Mouse (Mus musculus): ENCODE measurements around the gene Pcdh19.
"Not testable (repeated sequence)": the region's sequence is repeated elsewhere in the genome, so short reads cannot be mapped to it uniquely, and the experiment has no call there.

The Pcdh19 gene

GRCm38 (mm10) chrX:133688840-133689239, at the start of gene Pcdh19:
Gene Pcdh19 (minus strand): TSS chrX:133688987.
- DNase-seq: no peak

- DNase-seq: no peak
These were observed 47.1 kb upstream of the Pcdh19 start for GRCm38 (mm10) chrX:133735871-133736270.

GRCm38 (mm10) chrX:133734984-133735383, 46.2 kb upstream of the Pcdh19 start:
- no peak for DNase-seq

- DNase-seq: no peak
These were observed 32.7 kb upstream of the Pcdh19 start for GRCm38 (mm10) chrX:133721517-133721916.

- no peak for DNase-seq
These were observed 21.8 kb upstream of the Pcdh19 start for GRCm38 (mm10) chrX:133710621-133711020.

- no peak for DNase-seq
These were observed 14.1 kb upstream of the Pcdh19 start for GRCm38 (mm10) chrX:133702902-133703301.

GRCm38 (mm10) chrX:133697871-133698270, 9.1 kb upstream of the Pcdh19 start:
- DNase-seq: not testable (repeated sequence)

- DNase-seq: no peak
These were observed 7.7 kb upstream of the Pcdh19 start for GRCm38 (mm10) chrX:133696461-133696860.

- no peak for DNase-seq
These were observed 4.4 kb upstream of the Pcdh19 start for GRCm38 (mm10) chrX:133693037-133693760.

GRCm38 (mm10) chrX:133692392-133692790, 3.6 kb upstream of the Pcdh19 start:
- DNase-seq: no peak

- no peak for DNase-seq
These were observed 3.0 kb upstream of the Pcdh19 start for GRCm38 (mm10) chrX:133691581-133692391.

- no peak for DNase-seq
These were observed 2.0 kb upstream of the Pcdh19 start for GRCm38 (mm10) chrX:133690822-133691221.

- no peak for DNase-seq
These were observed 926 bp upstream of the Pcdh19 start for GRCm38 (mm10) chrX:133689576-133690250.

GRCm38 (mm10) chrX:133688156-133688555, 631 bp downstream of the Pcdh19 start:
- DNase-seq: no peak

GRCm38 (mm10) chrX:133687666-133688151, 1.1 kb downstream of the Pcdh19 start:
- no peak for DNase-seq

- no peak for DNase-seq
These were observed 2.1 kb downstream of the Pcdh19 start for GRCm38 (mm10) chrX:133686533-133687311.

- DNase-seq: no peak
These were observed 3.2 kb downstream of the Pcdh19 start for GRCm38 (mm10) chrX:133685572-133685971.

- no peak for DNase-seq
These were observed 4.8 kb downstream of the Pcdh19 start for GRCm38 (mm10) chrX:133683961-133684360.

- DNase-seq: no peak
These were observed 13.7 kb downstream of the Pcdh19 start for GRCm38 (mm10) chrX:133675121-133675520.

- DNase-seq: no peak
These were observed 15.0 kb downstream of the Pcdh19 start for GRCm38 (mm10) chrX:133673796-133674195.

GRCm38 (mm10) chrX:133660111-133660510, 28.7 kb downstream of the Pcdh19 start:
- DNase-seq: no peak

Measured in thymus, adult 18-20 months (tissue).